Mouse (Mus musculus): ENCODE data around the gene Nubp1. TPM values are rescaled to one million over a fixed set of nuclear protein-coding genes. Genes with fewer than 3 reads are reported as not detected.
A peak's percentile ranks its signal among the peaks of the same experiment; 100 is the strongest.

Nubp1 gene
- 50.7 and 57.6 TPM in 2 replicates for polyA plus RNA-seq (2016; fragmentation: Nextera tagmentation; extraction: Ambion mirVana)

DNA sequence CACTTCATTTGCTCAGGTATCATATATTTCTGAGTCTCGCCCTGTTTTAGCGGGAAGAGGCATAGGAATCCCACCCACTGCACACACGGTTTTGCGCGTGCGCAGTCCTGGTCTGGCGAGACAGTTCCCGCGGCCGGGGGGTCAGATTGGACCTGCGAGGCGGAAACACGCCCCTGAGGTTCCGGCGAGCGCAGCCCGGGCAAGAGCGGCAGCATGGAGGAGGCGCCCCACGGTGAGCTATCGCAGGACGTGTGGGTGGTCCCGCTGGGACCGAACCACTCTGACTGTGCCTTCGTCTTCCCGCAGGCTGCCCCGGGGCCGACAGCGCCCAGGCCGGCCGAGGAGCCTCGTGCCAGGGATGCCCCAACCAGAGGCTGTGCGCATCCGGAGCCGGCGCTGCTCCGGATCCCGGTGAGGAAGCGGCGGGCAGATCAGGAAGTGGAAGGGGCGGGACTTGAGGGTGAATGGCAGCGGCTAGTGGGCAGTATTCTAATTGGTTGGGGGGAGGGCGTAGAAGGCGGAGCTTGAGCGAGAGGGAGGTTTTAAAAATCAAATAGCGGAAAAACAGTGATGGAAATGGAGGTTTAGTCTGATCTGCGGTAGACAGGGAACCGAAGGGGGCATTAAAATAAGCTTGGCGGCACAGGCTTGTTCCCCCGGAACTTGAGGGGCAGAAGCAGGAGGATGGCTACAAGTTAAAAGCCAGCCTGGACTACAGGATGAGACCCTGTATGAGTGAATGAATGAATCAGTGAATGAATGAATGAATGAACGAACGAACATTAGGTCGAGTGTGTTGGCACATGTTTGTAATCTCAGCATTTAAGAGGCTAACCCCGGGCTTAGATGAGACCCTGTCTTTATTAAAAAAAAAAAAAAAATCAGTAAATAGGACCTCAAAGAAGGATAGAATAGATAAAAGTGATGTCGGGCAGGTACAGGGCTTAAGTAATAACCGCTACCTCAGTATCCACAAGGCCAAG lies at the start of gene Nubp1:
Gene Nubp1 (plus strand): TSS at position 185 of the 983 bp plus-strand sequence.
- Histone ChIP-seq H3K9ac (peak within 1 kb of the TSS; percentile 74), H3K4me2 (replicated peaks) (peak within 1 kb of the TSS; percentile 69), H3K27ac (peak within 1 kb of the TSS; percentile 96), H3K4me1 (peaks cover 17% of the 10 kb centered on the region), H3K36me3 (peaks cover 34% of the 10 kb centered on the region), H3K9me3 (replicated peaks) (no peaks in the 10 kb centered on the region), H3K4me3 (peak within 1 kb of the TSS; percentile 74), H3K27me3 (no peaks in the 10 kb centered on the region; the same call in 1 of the 2 replicates)
- peak; percentile 97 for ATAC-seq (ENCODE audit: low FRiP score)
- WGBS, result 3% methylated on average over 56 of the region's 56 CpGs

DNA sequence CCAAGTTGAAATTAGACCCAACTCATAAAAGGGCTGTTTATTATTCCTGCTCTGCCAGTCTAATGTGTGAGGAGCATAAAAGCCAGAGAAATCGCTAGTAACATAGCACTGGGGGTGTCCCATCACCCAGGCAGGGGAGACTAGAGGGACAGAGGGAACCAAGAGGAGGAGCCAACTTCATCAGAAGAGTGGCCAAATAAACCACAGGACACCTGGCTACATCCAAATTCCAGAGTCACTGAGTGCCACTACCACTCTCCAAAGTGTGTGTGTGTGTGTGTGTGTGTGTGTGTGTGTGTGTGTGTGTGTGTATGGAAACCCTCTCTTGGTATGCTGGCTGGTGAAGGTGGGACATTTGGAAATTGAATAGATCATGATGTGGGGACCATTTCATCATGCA lies 48.7 kb upstream of the Nubp1 start:
- no peaks in the 10 kb centered on the region for H3K36me3 ChIP-seq
- H3K27ac ChIP-seq, result no peak overlapping the region
- WGBS, result 61% methylated on average over 1 of the region's 1 CpGs

DNA sequence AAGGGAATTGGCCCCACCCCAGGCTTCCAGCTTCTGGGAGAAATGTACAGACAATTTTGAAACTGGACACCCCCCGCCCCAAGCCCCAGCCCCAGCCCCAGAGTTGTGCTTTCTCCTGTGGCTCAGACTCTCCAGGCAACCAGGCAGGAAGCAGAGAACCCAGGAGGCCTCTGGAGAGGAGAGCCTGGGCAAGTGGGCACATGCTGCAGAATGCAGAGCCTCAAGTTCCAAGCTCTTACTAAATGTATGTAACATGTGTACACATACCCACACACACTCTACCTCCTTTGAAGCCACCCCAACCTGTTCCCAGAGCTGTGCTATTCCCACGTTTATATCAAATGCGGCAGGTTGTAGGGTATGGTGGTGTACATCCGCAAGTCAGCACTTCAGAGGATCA lies 46.0 kb upstream of the Nubp1 start:
- H3K9ac ChIP-seq, result no peak overlapping the region
- H3K4me2 ChIP-seq (replicated peaks), result no peak overlapping the region
- H3K27ac ChIP-seq, result no peak overlapping the region
- H3K4me3 ChIP-seq, result no peak overlapping the region
- H3K9me3 ChIP-seq (replicated peaks), result no peaks in the 10 kb centered on the region
- H3K4me1 ChIP-seq, result peaks cover 11% of the 10 kb centered on the region
- 85% methylated on average over 4 of the region's 4 CpGs for WGBS
- no peaks in the 10 kb centered on the region for H3K27me3 ChIP-seq
- ATAC-seq (ENCODE audit: low FRiP score), result no peak
- no peaks in the 10 kb centered on the region for H3K36me3 ChIP-seq

More for the DNA sequence above, 48.7 kb upstream of the Nubp1 start:
- Histone ChIP-seq H3K4me3 (no peak overlapping the region), H3K9me3 (replicated peaks) (no peaks in the 10 kb centered on the region), H3K9ac (no peak overlapping the region), H3K4me2 (replicated peaks) (no peak overlapping the region), H3K27me3 (0 out of 2 replicates have a peak, but pooled peaks cover 4% of the 10 kb centered on the region), H3K4me1 (0 out of 2 replicates have a peak, but pooled peaks cover 3% of the 10 kb centered on the region)
- ATAC-seq (ENCODE audit: low FRiP score), result no peak

DNA sequence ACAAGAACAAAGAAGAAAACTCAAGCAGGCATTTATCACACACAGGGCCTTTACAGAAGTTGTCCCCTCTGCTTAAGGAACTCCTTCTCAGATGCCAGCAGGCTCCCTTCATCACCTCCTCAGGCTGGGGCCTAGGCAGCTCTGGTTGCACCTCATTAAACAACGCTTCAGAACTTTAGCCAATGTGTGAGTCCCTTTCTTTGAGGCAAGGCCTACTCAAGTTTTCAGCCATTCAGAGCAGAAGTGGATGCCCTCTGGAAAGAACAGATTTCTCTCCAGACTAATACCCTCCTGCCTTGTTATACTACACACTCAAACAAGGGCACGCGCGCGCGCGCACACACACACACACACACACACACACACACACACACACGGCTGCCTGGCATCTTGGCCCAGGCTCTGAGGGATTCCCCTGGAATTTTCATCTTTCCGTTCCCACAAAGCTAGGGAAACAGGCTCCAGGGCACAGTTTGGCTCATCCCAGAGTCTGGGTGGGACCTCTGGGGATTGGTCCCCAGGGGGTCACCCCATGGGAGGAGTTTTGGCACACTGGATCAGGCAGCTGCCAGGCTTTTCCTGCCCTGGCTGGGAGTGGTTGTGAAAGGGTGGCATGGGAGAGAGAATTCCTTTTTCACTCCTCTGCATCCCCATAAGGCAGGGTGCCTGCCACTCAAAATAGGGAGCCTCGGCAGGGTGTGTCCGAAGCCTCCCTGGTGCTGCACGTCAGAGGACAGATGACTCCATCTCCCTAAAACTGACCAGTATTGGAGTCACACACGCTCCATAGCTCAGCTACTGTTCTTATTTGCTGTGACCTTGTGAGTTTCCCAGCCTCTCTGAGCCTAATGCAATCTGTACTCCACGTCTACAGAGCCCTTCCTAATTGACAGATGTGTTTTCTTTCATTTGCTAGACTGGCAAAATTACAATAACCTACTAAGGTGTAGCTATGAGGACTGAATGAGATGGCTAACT lies 45.2 kb upstream of the Nubp1 start:
- 82% methylated on average over 14 of the region's 14 CpGs for WGBS
- peak; percentile 33; the same call in 1 of the 2 replicates for ATAC-seq (ENCODE audit: low FRiP score)
- H3K9ac ChIP-seq, result no peak overlapping the region
- no peak overlapping the region for H3K4me2 ChIP-seq (replicated peaks)
- H3K27me3 ChIP-seq, result no peaks in the 10 kb centered on the region
- H3K36me3 ChIP-seq, result no peaks in the 10 kb centered on the region
- H3K27ac ChIP-seq, result no peak overlapping the region
- H3K4me3 ChIP-seq, result no peak overlapping the region
- H3K4me1 ChIP-seq, result peaks cover 11% of the 10 kb centered on the region
- no peaks in the 10 kb centered on the region for H3K9me3 ChIP-seq (replicated peaks)

DNA sequence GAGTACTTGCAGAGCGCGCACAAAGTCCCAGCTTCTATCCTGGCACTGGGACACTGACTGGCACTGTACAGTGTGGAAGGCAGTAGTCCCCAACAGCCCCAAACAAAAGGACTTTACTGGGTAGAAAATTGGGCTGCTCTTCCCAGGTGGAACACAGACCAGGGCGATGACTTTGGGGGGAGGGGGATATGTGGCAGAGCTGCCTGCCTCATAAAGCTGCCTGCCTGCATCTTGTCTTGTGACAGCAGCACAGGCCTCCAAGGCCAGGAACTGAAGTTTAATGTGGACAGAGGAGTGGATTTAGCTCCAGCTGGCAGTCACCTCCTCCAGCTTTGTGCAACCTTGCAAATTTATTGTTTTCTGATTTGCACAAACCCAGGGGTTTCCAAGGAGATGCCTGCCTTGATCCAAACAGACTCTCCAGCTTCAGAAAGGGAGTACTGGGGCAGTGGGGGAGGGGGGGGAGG lies 42.2 kb upstream of the Nubp1 start:
- H3K27ac ChIP-seq, result peak overlapping the region; percentile 18; the same call in 1 of the 2 replicates
- peak; percentile 49; the same call in 1 of the 2 replicates for ATAC-seq (ENCODE audit: low FRiP score)
- no peak overlapping the region for H3K4me3 ChIP-seq
- peaks cover 3% of the 10 kb centered on the region; the same call in 1 of the 2 replicates for H3K27me3 ChIP-seq
- H3K4me2 ChIP-seq (replicated peaks), result no peak overlapping the region
- no peak overlapping the region; the same call in 1 of the 2 replicates for H3K9ac ChIP-seq
- H3K4me1 ChIP-seq, result peaks cover 13% of the 10 kb centered on the region
- WGBS, result 66% methylated on average over 3 of the region's 3 CpGs
- H3K9me3 ChIP-seq (replicated peaks), result no peaks in the 10 kb centered on the region
- no peaks in the 10 kb centered on the region for H3K36me3 ChIP-seq

DNA sequence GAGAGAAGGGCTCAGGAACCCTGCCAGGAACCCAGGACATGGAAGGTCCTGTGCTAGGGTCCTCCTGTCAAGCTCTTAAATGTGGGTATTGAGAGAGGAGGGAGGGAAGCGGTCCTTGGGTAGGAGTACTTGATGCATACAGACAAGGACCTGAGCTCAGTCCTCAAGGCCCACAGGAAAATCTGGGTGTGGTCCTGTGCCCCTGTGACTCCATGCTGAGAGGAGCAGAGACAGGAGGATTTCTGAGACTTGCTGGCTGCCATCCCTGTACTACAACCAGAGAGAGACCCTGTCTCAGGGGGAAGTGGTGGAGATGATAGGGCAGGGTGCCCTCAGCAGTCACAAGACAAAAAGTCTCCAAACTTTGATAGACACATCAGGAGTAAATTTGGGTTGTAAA lies 41.8 kb upstream of the Nubp1 start:
- Histone ChIP-seq H3K27me3 (peaks cover 4% of the 10 kb centered on the region; the same call in 1 of the 2 replicates), H3K27ac (no peak overlapping the region), H3K4me1 (peaks cover 16% of the 10 kb centered on the region), H3K4me2 (replicated peaks) (no peak overlapping the region), H3K36me3 (no peaks in the 10 kb centered on the region), H3K4me3 (no peak overlapping the region), H3K9me3 (replicated peaks) (no peaks in the 10 kb centered on the region), H3K9ac (no peak overlapping the region; the same call in 1 of the 2 replicates)
- no peak for ATAC-seq (ENCODE audit: low FRiP score)
- 85% methylated on average over 1 of the region's 1 CpGs for WGBS

DNA sequence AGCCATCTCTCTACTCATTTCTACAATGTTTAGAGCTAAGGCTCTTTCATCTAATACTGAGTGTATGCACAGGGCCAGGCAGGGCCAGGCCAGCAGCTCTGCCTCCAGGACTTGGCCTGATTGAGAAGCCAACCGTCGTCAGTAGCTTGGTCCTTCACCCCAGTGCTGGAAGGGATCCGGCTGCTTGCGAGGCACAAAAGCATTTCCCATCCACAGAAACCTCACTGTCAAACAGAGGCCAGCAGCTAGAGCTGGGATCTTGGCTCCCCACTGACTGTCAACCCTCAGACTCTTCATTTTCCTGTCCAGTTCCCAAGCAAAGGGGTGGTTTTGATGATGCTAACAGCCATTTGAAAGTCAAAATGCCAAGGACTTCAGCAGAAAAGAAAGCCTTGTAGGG lies 39.4 kb upstream of the Nubp1 start:
- Histone ChIP-seq H3K4me3 (no peak overlapping the region), H3K4me1 (peaks cover 16% of the 10 kb centered on the region), H3K9ac (no peak overlapping the region), H3K36me3 (no peaks in the 10 kb centered on the region), H3K27me3 (peaks cover 4% of the 10 kb centered on the region; the same call in 1 of the 2 replicates), H3K4me2 (replicated peaks) (no peak overlapping the region), H3K9me3 (replicated peaks) (no peaks in the 10 kb centered on the region), H3K27ac (no peak overlapping the region)
- WGBS, result 79% methylated on average over 4 of the region's 4 CpGs
- ATAC-seq (ENCODE audit: low FRiP score), result no peak

DNA sequence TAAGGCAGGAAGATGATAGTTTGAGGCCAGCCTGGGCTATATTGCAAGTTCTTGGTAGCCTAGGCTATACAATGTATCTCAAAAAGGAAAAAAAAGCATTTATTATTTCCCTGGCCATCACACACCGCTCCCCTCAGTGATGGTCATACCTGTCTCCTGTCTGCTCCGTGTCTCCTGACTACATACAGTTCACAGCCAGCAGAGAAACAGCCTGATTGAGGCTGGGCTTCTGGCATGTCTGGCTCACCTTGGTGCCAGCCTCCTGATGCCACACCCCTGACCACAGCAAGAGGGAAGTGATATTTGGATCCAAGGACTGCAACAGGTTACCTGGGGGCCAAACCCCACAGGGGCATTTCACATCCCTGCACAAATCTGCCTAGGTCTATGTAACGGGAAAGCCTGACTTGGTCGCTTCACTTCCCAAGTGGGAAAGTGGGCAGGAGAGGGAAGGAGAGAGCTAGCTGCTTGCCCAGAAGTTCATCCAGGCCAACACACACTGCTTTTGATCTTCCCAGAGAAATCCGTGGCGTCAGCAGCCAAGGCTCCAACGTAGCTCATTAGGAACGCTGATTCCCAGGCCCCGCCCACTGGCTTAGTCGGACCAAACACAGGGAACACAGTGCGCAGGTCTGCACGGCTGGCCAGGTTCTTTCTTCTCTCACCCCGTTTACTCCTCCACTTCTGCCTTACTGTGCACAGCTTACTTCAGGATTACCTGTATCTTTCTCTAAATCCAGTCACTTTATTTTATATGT lies 37.3 kb upstream of the Nubp1 start:
- H3K4me2 ChIP-seq (replicated peaks), result peak overlapping the region; percentile 44
- H3K27ac ChIP-seq, result no peak overlapping the region
- H3K27me3 ChIP-seq, result peaks cover 4% of the 10 kb centered on the region; the same call in 1 of the 2 replicates
- no peak overlapping the region for H3K9ac ChIP-seq
- peak; percentile 60 for ATAC-seq (ENCODE audit: low FRiP score)
- peaks cover 13% of the 10 kb centered on the region for H3K4me1 ChIP-seq
- H3K9me3 ChIP-seq (replicated peaks), result no peaks in the 10 kb centered on the region
- WGBS, result 22% methylated on average over 13 of the region's 13 CpGs
- H3K4me3 ChIP-seq, result 0 out of 2 replicates have a peak overlapping the region, but pooled peaks have one; percentile 8
- no peaks in the 10 kb centered on the region for H3K36me3 ChIP-seq

DNA sequence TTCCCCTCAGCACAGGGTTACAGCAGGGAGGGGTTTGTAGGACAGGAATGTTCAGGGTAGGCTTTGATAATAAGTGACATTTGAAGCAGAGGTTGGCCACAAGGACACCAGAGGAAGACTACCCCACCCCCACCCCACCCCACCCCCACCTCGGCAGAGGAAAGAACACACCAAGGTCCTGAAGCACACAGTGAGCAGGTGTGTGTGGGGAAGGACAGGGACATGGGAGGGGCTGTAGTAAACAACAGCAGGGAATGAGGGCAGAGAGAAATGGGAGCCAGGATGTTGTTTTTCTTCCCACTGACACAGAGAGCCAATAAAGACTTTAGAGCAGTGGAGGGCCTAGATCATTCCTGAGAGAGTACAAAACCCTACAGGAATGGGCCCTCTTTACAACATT lies 34.5 kb upstream of the Nubp1 start:
- Histone ChIP-seq H3K4me3 (no peak overlapping the region), H3K4me1 (peaks cover 5% of the 10 kb centered on the region; the same call in 1 of the 2 replicates), H3K36me3 (no peaks in the 10 kb centered on the region), H3K9me3 (replicated peaks) (no peaks in the 10 kb centered on the region), H3K27me3 (peaks cover 4% of the 10 kb centered on the region; the same call in 1 of the 2 replicates), H3K27ac (no peak overlapping the region), H3K4me2 (replicated peaks) (no peak overlapping the region), H3K9ac (no peak overlapping the region)
- 70% methylated on average over 1 of the region's 1 CpGs for WGBS
- ATAC-seq (ENCODE audit: low FRiP score), result no peak

DNA sequence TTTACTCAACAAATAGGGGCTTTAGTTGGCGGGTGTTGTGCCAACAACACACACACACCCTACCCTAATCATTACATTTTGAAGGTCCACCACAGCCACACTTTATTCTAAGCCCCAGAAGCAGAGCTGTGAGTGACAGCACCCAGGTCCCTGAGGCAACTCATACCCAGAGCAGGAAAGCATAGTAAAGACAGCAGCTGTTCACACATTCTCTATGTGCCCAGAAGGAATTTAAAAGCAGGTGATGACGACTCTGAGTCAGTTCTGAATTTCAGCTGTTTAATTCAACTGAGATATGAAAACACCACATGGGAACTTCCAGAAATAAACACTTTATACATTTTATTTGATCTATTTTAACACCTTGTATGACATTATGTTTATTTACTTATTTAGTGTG lies 32.2 kb upstream of the Nubp1 start:
- H3K27me3 ChIP-seq, result peaks cover under 1% of the 10 kb centered on the region; the same call in 1 of the 2 replicates
- 69% methylated on average over 2 of the region's 2 CpGs for WGBS
- H3K4me1 ChIP-seq, result peaks cover 3% of the 10 kb centered on the region; the same call in 1 of the 2 replicates
- no peaks in the 10 kb centered on the region for H3K36me3 ChIP-seq
- H3K27ac ChIP-seq, result no peak overlapping the region
- H3K9ac ChIP-seq, result no peak overlapping the region
- no peak overlapping the region for H3K4me2 ChIP-seq (replicated peaks)
- no peak overlapping the region for H3K4me3 ChIP-seq
- H3K9me3 ChIP-seq (replicated peaks), result no peaks in the 10 kb centered on the region
- ATAC-seq (ENCODE audit: low FRiP score), result no peak

DNA sequence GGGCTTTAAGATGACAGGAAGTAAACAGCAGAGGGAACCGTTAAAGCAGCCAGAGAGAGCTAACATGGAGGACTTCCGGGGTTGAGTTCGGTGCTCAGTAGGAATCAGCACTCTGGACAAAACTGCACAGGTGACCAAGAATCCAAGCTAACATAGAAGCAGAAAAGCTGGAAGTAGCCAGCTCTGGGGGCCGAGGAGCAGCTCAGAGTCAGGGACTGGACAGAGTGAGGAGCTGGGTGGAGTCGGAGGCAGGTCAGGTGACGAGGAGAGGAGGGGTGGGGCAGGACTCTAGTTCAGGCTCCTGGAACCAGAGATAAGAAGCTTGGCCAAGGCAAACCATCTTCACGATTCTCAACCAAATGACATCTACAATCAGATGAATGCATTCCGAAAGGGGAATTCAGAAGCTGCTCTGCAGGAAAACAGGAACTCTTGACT lies 27.7 kb upstream of the Nubp1 start:
- Histone ChIP-seq H3K27ac (no peak overlapping the region), H3K4me2 (replicated peaks) (peak overlapping the region; percentile 30), H3K9ac (no peak overlapping the region), H3K4me3 (no peak overlapping the region), H3K9me3 (replicated peaks) (no peaks in the 10 kb centered on the region), H3K36me3 (no peaks in the 10 kb centered on the region), H3K27me3 (0 out of 2 replicates have a peak, but pooled peaks cover 6% of the 10 kb centered on the region), H3K4me1 (no peaks in the 10 kb centered on the region)
- ATAC-seq (ENCODE audit: low FRiP score), result no peak
- WGBS, result 39% methylated on average over 8 of the region's 8 CpGs
